Mouse (Mus musculus): ENCODE measurements around the gene Tmigd3. TPM values are rescaled to one million over a fixed set of nuclear protein-coding genes. Genes with fewer than 3 reads are reported as not detected.

Gene Tmigd3
- polyA plus RNA-seq, 1 experiment from 2014 or later, result not detected

DNA sequence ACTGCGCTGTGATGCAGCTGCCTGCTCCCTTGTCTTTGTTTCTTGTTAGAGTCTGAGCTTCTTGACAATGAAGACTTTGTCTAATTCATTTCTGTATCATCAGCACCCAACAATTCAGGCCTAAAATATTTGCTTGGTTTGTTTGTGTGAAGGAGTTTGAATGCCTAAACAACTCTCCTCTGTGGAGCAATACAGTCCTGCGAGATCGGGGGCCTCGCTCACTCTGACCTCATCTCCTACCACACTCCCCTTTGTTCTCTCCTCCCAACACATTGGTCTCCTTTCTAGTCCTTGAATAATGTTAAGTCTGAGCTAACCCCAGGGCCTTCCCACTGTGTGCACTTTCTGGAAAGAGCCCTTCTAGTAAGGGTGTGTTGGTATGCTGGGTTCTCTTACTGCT is 15.9 kb upstream of the Tmigd3 start:
- Histone ChIP-seq H3K36me3 (replicated peaks) (no peaks in the 10 kb centered on the region), H3K4me2 (no peak overlapping the region)
- WGBS, result 77% methylated on average over 4 of the region's 4 CpGs

DNA sequence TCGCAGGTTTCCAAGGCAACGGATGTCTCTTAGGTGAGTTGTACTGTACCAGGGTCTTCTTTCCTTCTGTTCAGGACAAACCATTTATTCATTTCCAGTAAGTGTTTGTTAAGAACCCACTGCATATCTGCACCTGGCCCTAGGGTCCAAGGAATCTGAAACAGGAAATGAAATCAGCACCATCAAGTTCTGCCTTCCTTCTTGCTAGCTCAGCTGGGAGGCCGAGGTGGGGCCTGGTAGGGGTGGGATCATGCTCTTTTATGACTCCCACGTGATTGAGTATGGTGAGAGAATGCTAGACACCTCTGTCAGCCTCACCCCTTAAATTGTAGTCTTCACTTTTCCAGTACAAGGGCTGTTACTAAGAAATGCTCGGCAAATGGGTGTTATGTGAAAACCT is 13.2 kb upstream of the Tmigd3 start:
- Histone ChIP-seq H3K9me3 (no peaks in the 10 kb centered on the region), H3K27ac (no peak overlapping the region), H3K4me1 (no peaks in the 10 kb centered on the region), H3K27me3 (replicated peaks) (no peaks in the 10 kb centered on the region), H3K4me3 (no peak overlapping the region), H3K36me3 (replicated peaks) (no peaks in the 10 kb centered on the region), H3K4me2 (no peak overlapping the region), H3K9ac (no peak overlapping the region)
- 74% methylated on average over 5 of the region's 5 CpGs for WGBS
- no peak for ATAC-seq (replicated peaks)

More for the DNA sequence above, 15.9 kb upstream of the Tmigd3 start:
- Histone ChIP-seq H3K4me3 (no peak overlapping the region), H3K27ac (no peak overlapping the region), H3K9me3 (no peaks in the 10 kb centered on the region), H3K4me1 (no peaks in the 10 kb centered on the region), H3K27me3 (replicated peaks) (no peaks in the 10 kb centered on the region), H3K9ac (no peak overlapping the region)
- ATAC-seq (replicated peaks), result no peak

DNA sequence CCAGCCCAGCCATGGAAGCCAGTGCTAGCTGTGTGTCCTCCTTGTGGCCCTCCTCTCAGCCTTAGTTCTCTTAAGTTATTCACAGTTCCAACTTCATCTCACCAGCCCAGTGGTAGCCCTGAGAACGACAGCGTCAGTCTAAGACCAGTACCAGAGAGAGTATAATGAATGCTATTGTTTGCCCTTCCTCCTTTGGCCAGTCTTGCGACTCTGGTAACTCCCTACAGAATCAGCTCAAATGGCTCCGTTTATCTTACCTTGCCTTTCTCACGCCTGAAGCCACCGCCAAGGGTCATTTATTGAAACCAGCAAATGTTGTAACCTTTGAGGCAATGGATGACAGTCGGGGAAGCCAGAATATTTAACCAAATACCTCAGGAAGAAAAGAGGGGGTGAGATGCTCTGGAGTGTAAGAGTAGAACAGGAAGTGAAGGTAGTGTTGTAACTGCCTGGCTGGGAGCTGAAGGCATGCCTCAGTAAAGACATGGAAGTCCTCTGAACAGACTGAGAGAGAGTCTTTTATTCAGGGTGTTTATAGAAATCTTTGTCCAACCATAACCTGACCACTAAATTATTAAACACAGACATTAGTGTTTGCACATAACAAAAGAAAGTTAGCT is 8.8 kb upstream of the Tmigd3 start:
- ATAC-seq (replicated peaks), result no peak
- no peak overlapping the region for H3K4me2 ChIP-seq
- no peak overlapping the region for H3K4me3 ChIP-seq
- 51% methylated on average over 7 of the region's 7 CpGs for WGBS
- H3K9me3 ChIP-seq, result no peaks in the 10 kb centered on the region
- no peaks in the 10 kb centered on the region for H3K36me3 ChIP-seq (replicated peaks)
- H3K27ac ChIP-seq, result no peak overlapping the region
- H3K27me3 ChIP-seq (replicated peaks), result no peaks in the 10 kb centered on the region
- H3K9ac ChIP-seq, result no peak overlapping the region
- H3K4me1 ChIP-seq, result no peaks in the 10 kb centered on the region

DNA sequence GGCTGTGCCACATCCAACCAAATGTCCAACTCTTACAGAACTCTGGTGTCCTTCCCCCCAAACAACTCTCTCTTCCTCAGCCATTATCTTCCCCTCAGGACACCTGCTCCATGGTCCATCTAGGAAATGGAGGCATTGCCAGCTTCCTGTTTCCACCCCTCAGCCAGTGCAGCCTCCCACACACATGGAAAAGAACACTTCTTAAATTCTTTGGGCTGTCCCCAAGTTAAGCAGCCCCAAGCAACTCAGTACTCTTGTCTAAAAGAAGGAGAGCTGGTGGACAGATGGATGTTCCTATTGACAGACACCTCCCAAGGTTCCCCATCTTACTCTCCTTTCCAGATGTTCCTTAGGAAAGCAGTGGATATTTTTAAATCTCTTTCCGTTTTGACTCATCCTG is 6.6 kb upstream of the Tmigd3 start:
- no peaks in the 10 kb centered on the region for H3K27me3 ChIP-seq (replicated peaks)
- H3K27ac ChIP-seq, result no peak overlapping the region
- 58% methylated on average over 1 of the region's 1 CpGs for WGBS
- no peak for ATAC-seq (replicated peaks)
- H3K4me2 ChIP-seq, result no peak overlapping the region
- no peaks in the 10 kb centered on the region for H3K4me1 ChIP-seq
- H3K9ac ChIP-seq, result no peak overlapping the region
- H3K4me3 ChIP-seq, result no peak overlapping the region
- H3K36me3 ChIP-seq (replicated peaks), result no peaks in the 10 kb centered on the region
- H3K9me3 ChIP-seq, result no peaks in the 10 kb centered on the region

DNA sequence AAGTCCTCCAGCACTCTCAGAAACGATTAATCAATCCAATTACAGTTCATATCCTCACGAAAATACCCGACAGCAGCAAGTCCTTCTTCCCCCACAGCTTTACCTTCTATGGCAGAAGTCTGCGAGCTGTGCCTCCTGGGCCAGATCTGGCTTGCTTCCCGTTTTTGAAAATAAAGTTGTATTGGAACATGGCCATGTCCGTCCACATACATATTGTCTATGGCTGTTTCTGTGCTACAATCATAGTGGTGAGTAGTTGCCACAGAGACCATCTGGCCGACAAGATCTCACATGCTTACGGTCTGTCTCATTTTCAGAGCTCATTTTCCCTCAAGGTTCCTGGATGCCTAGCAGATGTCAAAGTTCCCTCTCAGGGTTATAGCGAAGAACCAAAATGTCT is 5.6 kb upstream of the Tmigd3 start:
- Histone ChIP-seq H3K9ac (no peak overlapping the region), H3K36me3 (replicated peaks) (no peaks in the 10 kb centered on the region), H3K4me1 (no peaks in the 10 kb centered on the region), H3K27ac (no peak overlapping the region), H3K27me3 (replicated peaks) (no peaks in the 10 kb centered on the region), H3K4me3 (no peak overlapping the region), H3K9me3 (no peaks in the 10 kb centered on the region), H3K4me2 (no peak overlapping the region)
- no peak for ATAC-seq (replicated peaks)
- WGBS, result 82% methylated on average over 9 of the region's 9 CpGs

DNA sequence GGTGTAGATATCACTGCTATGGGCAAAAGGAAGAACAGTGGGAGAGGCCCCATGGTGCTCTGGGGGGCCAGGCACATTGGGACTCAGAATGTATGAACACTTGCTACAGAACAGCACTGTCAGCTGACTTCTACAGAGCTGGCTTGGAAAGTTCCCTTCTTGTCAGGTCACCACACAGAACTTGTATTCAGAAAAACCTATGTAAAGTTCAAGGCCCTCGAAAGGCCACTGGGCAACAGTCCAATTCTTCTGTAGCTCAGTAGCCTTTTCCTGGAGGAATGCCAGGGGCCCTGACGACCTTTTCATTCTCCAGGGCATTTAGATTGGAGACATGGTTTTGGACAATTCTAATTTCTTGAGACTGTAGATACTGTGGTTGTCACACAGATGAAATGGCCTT is 2.6 kb upstream of the Tmigd3 start:
- H3K9me3 ChIP-seq, result no peaks in the 10 kb centered on the region

DNA sequence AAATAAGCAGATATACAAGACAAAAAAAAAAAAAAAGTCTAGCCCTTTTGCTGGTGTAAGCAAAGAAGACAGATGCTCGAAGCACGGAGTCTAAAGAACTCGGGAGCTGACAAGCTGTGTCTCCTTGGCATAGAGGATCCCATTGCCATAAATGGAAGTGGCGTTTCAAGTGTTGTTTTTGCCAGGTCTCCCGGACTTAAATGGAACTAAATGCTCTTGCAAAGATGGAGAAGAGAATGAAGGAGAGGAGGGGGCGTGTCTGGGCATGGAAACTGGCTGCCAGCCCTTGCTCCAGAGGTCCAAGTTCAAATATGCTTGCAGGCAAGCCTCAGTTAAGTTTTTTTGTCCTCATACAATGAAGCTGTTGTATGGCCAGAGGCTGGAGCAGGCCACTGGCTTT is 1.3 kb downstream of the Tmigd3 start:
- H3K4me3 ChIP-seq, result no peak overlapping the region
- H3K9me3 ChIP-seq, result no peaks in the 10 kb centered on the region
- no peaks in the 10 kb centered on the region for H3K36me3 ChIP-seq (replicated peaks)
- H3K9ac ChIP-seq, result no peak overlapping the region
- ATAC-seq (replicated peaks), result no peak
- no peaks in the 10 kb centered on the region for H3K4me1 ChIP-seq
- WGBS, result 57% methylated on average over 6 of the region's 6 CpGs
- H3K27ac ChIP-seq, result no peak overlapping the region
- H3K4me2 ChIP-seq, result no peak overlapping the region
- H3K27me3 ChIP-seq (replicated peaks), result no peaks in the 10 kb centered on the region

More for the DNA sequence above, 2.6 kb upstream of the Tmigd3 start:
- H3K4me1 ChIP-seq, result no peaks in the 10 kb centered on the region
- WGBS, result 44% methylated on average over 2 of the region's 2 CpGs
- ATAC-seq (replicated peaks), result no peak
- no peaks in the 10 kb centered on the region for H3K27me3 ChIP-seq (replicated peaks)
- no peak overlapping the region for H3K4me2 ChIP-seq
- no peak overlapping the region for H3K9ac ChIP-seq
- no peak overlapping the region for H3K4me3 ChIP-seq
- no peaks in the 10 kb centered on the region for H3K36me3 ChIP-seq (replicated peaks)
- H3K27ac ChIP-seq, result no peak overlapping the region

DNA sequence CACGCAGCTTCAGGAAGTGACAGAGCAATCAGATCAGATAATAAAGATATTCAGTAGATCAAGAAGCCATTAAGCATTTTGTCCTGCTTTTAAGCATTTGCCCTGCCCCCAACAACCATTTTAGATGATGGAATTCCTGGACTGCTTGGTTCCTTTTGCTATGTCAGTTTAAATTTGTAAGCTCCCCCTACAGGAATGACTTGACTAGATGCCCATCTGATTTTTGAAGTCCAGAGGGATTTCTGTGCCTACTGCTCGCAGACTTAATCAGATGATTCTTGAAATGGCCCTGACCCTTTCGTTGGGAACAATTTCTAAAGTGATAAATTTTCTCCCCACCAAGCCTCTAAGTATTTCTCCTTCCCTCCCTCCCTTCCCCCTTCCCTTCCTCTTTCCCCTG is 1.9 kb downstream of the Tmigd3 start:
- Histone ChIP-seq H3K9ac (no peak overlapping the region), H3K36me3 (replicated peaks) (no peaks in the 10 kb centered on the region), H3K4me3 (no peak overlapping the region), H3K4me1 (no peaks in the 10 kb centered on the region), H3K4me2 (no peak overlapping the region), H3K27ac (no peak overlapping the region), H3K9me3 (no peaks in the 10 kb centered on the region), H3K27me3 (replicated peaks) (no peaks in the 10 kb centered on the region)
- no peak for ATAC-seq (replicated peaks)
- WGBS, result 55% methylated on average over 3 of the region's 3 CpGs

DNA sequence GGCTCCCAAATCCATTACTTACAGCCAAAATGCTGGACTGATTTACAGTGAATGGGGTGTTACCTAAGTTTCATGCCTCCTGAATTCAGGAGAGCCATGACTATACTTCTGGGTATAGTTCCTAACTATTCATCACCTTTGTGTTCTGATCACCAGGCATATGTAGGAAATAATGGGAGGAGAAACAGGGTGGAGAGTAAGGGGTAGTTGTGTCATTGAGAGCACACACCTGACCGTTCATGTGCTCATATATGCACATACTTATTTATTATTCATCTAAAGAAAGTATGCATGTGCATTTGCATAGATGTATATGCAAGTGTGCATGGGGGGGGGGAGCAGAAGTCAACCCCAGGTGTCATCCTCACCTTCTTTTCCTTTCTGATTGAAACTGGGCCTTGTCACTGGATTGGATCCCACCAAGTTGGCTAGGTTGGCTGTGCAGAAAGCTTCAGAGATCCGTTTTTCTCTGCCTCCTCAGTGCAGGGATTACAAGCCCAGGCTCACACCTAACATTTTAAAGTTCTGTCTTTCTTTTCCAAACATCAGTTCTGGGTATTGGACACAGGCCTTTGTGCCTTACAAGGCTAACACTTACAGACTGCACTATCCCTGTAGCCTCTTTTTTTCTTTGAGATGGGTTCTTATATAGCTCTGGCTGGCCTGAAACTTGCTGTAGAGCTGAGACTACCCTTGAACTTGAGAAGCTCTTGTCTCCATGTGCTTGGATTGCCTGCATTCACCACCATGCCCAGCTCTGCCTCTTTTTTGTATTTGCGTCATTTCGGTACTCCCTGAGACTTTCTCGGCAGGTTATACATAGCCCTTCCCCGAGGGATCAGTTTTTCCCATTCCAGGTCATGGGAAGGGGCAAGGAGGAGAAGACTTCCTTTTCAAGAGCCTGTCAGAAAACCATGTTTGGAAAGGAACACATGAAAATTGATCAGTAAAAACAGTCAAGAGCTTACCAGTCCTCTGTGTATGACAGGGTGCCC is 3.0 kb downstream of the Tmigd3 start:
- Histone ChIP-seq H3K9me3 (no peaks in the 10 kb centered on the region), H3K4me2 (no peak overlapping the region), H3K27ac (no peak overlapping the region), H3K9ac (no peak overlapping the region), H3K27me3 (replicated peaks) (no peaks in the 10 kb centered on the region), H3K36me3 (replicated peaks) (no peaks in the 10 kb centered on the region), H3K4me3 (no peak overlapping the region), H3K4me1 (no peaks in the 10 kb centered on the region)
- WGBS, result 84% methylated on average over 6 of the region's 6 CpGs
- ATAC-seq (replicated peaks), result no peak

DNA sequence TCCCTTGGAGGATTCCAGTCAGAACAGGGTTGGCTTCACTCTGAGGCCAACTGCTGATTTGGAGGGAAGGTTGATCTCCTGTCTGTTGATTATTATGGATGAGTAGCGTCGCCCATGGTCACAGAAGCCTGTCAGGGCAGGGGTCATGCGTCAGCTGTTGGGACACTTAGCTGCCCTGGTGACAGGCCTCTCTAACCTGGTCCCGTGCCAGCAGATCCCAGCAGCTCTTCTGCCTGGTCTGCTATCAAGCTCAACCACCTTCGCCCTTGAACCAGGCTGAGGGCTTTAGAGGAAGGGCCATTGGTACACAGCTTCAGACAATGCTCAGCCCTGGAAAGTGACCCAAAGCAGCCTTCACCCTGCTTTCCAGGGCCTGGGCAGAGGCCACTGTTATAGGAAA is 5.3 kb downstream of the Tmigd3 start:
- Histone ChIP-seq H3K27ac (no peak overlapping the region), H3K4me3 (no peak overlapping the region), H3K9me3 (no peaks in the 10 kb centered on the region), H3K9ac (no peak overlapping the region), H3K4me2 (no peak overlapping the region), H3K27me3 (replicated peaks) (no peaks in the 10 kb centered on the region), H3K4me1 (no peaks in the 10 kb centered on the region), H3K36me3 (replicated peaks) (no peaks in the 10 kb centered on the region)
- WGBS, result 72% methylated on average over 5 of the region's 5 CpGs
- no peak for ATAC-seq (replicated peaks)

DNA sequence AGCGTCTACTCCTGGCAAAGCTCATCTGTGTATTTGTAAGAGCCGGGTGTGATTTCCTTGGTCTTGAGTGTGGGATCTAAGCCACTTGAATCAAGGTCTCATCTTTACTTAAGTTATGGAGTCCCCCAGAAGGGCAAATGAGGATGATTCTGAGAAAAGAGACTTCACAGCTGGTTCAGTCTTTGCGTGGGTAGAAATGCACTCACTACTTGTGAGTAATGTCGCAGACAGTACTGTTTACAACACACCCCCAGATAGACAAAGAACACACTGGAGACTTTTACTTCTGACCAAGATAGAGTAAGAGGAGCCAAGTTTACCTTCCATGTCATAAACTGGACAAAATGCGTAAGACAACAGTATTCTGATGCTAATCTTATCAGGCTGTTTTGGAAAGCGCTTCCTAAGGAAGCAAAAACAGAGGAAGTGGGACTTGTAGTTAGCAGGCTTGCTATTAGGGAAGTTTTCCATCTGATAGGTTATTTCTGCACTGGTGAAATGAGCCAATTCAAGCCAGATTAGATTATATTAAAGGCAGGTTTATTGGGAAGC is 6.6 kb downstream of the Tmigd3 start:
- Histone ChIP-seq H3K27me3 (replicated peaks) (no peaks in the 10 kb centered on the region), H3K4me3 (no peak overlapping the region), H3K27ac (no peak overlapping the region), H3K4me2 (no peak overlapping the region), H3K36me3 (replicated peaks) (no peaks in the 10 kb centered on the region), H3K4me1 (no peaks in the 10 kb centered on the region), H3K9me3 (no peaks in the 10 kb centered on the region), H3K9ac (no peak overlapping the region)
- no peak for ATAC-seq (replicated peaks)
- WGBS, result 93% methylated on average over 6 of the region's 6 CpGs

DNA sequence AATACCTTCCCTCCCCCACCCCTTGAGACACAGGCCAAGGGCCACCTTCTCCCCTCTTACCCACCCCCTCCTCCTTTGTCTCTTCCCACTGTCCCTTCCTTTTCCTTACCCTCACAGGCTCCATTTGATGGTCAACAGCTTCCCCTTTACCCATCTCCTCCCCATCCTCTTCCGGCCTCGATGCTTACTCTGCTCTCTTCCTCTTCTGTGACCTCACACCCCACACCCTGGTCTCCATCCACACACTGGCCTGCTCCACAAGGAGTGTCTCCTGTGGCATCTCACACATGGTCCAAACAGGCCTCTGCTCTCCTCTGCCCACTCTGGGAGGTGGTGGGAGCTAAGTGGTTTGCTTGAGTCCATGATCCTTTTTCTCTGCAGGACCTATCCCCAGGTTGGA is 7.2 kb downstream of the Tmigd3 start:
- Histone ChIP-seq H3K4me1 (no peaks in the 10 kb centered on the region), H3K27me3 (replicated peaks) (no peaks in the 10 kb centered on the region), H3K36me3 (replicated peaks) (no peaks in the 10 kb centered on the region), H3K9me3 (no peaks in the 10 kb centered on the region), H3K4me2 (no peak overlapping the region), H3K4me3 (no peak overlapping the region), H3K9ac (no peak overlapping the region), H3K27ac (no peak overlapping the region)
- ATAC-seq (replicated peaks), result no peak
- WGBS, result 87% methylated on average over 2 of the region's 2 CpGs

All from midbrain, embryonic 15.5 days (tissue).